9 mouse cellular contexts compared by ENCODE assay signal in genomic region chr4:58413188-58414185, GRCm38 (mm10).
DNase-seq lines count a peak whose midpoint lies in the region; ATAC-seq lines count a peak whose summit lies in the region.
"Had no signal": no experiment of that assay in that cellular context is flagged by ENCODE, and none has a peak within 500 bp of the region (broad histone marks: within the 10 kb centered on the region; RNA-seq: fewer than 3 reads in every experiment).

No protein-coding gene starts in this region.

- H3K27ac ChIP-seq in limb, embryonic 15.5 days: peak overlapping the region; percentile 35; the same call in 1 of the 2 replicates

- H3K4me1 ChIP-seq in limb, embryonic 15.5 days: peaks cover 9% of the 10 kb centered on the region; the same call in 1 of the 2 replicates

- no peak overlapping the region for H3K4me2 ChIP-seq in limb, embryonic 15.5 days

- ATAC-seq in limb, embryonic 15.5 days (ENCODE audit: insufficient number of reproducible peaks, low FRiP score, low TSS enrichment, low read depth): no peak

- no peak overlapping the region for H3K4me3 ChIP-seq in limb, embryonic 15.5 days
- H3K4me3 ChIP-seq: megakaryocyte, embryonic 14.5 days had no signal

- H3K9me3 ChIP-seq in limb, embryonic 15.5 days: 0 out of 2 replicates have a peak, but pooled peaks cover 5% of the 10 kb centered on the region
- H3K9me3 ChIP-seq: megakaryocyte, embryonic 14.5 days had no signal

- H3K9ac ChIP-seq in limb, embryonic 15.5 days: no peak overlapping the region

- 64% methylated on average over 13 of the region's 13 CpGs for WGBS in limb, embryonic 15.5 days

- DNase-seq in embryo, embryonic 10 days (ENCODE audit: low spot score): peak; percentile 11
- DNase-seq in embryo, embryonic 9.5 days (ENCODE audit: extremely low spot score): no peak
- peak; percentile 59 for DNase-seq in R1 (ENCODE audit: low read depth, low spot score)
- DNase-seq in heart, postnatal 10 days: peak; percentile 57 to 65
- no peak for DNase-seq in spleen, postnatal 4 days (ENCODE audit: low spot score in 2 of 2)
- no peak for DNase-seq in left cerebral cortex, postnatal 25 days (ENCODE audit: low spot score in 2 of 2)
- DNase-seq in frontal cortex, postnatal 36 days (ENCODE audit: low spot score in 2 of 2): no peak

- H3K27me3 ChIP-seq in limb, embryonic 15.5 days: no peaks in the 10 kb centered on the region
- H3K27me3 ChIP-seq: megakaryocyte, embryonic 14.5 days had no signal

- H3K36me3 ChIP-seq in limb, embryonic 15.5 days: no peaks in the 10 kb centered on the region

- intact Hi-C loops in heart, postnatal 10 days (cut with DNase I): no loop called here
- intact Hi-C loops in left cerebral cortex, postnatal 25 days (cut with DNase I): loop anchor here (2.0 kb wide), 1 partner anchor 335 kb away; no protein-coding TSS in a partner anchor

Comparison
In these comparisons a context has a peak if more than half of its experiments do, and no peak if none do; other contexts are left out.
1. DNase-seq: peak in embryo, embryonic 10 days (single experiment), R1 (single experiment) and heart, postnatal 10 days (2 of 2); none in embryo, embryonic 9.5 days (single experiment), spleen, postnatal 4 days (0 of 2), left cerebral cortex, postnatal 25 days (0 of 2) and frontal cortex, postnatal 36 days (0 of 2).